Mouse (Mus musculus) midbrain, postnatal 0 days (tissue): ENCODE results near the gene Kbtbd12. TPM values are rescaled to one million over a fixed set of nuclear protein-coding genes. Genes with fewer than 3 reads are reported as not detected.

Experiments used
- ATAC-seq: fragments of 200-750 bp; cut with Nextera tagmentation; 2 replicates; pipeline ENCODE4 v1.8.0; 2017; ENCODE audit warnings: moderate number of reproducible peaks, mild to moderate bottlenecking, moderate TSS enrichment, moderate library complexity; ENCODE audit not compliant: low FRiP score
- DNase-seq: peaks from one replicate; pipeline ENCODE4 v3.0.0-alpha.2; 2015; ENCODE audit warnings: low spot score
- H3K27ac ChIP-seq: fragments of 300-500 bp; sonication (generic); 2 replicates; pipeline ENCODE4 v1.5.1; 2014; ENCODE audit warnings: low read depth, mild to moderate bottlenecking, low read length, mixed read lengths
- H3K27me3 ChIP-seq: fragments of 300-500 bp; sonication (generic); 2 replicates; pipeline ENCODE4 v1.6.1; 2014; ENCODE audit warnings: low read length, control low read depth, mixed read lengths; ENCODE audit not compliant: insufficient read depth
- H3K36me3 ChIP-seq: fragments of 300-500 bp; sonication (generic); 2 replicates; pipeline ENCODE4 v1.6.1; 2014; ENCODE audit warnings: low read length, control low read depth, mixed read lengths; ENCODE audit not compliant: insufficient read depth
- H3K4me1 ChIP-seq: fragments of 300-500 bp; sonication (generic); 2 replicates; pipeline ENCODE4 v1.6.1; 2014; ENCODE audit warnings: mild to moderate bottlenecking, control low read depth, antibody characterized with exemption, low read length, mixed read lengths; ENCODE audit not compliant: insufficient read depth
- H3K4me2 ChIP-seq: fragments of 300-500 bp; sonication (generic); 2 replicates; pipeline ENCODE4 v1.6.1; 2014; ENCODE audit warnings: low read depth, mild to moderate bottlenecking, low read length, mixed read lengths; ENCODE audit not compliant: poor library complexity, severe bottlenecking
- H3K4me3 ChIP-seq: fragments of 300-500 bp; sonication (generic); 2 replicates; pipeline ENCODE4 v1.5.1; 2014; ENCODE audit warnings: low read depth, mild to moderate bottlenecking, low read length, moderate library complexity
- H3K9ac ChIP-seq: fragments of 300-500 bp; sonication (generic); replicated peaks from 2 replicates; pipeline ENCODE4 v1.6.1; 2014; ENCODE audit warnings: mild to moderate bottlenecking, low read length, moderate library complexity, mixed read lengths; ENCODE audit not compliant: poor library complexity, severe bottlenecking
- H3K9me3 ChIP-seq: fragments of 300-500 bp; sonication (generic); 2 replicates; pipeline ENCODE4 v1.6.1; 2016; ENCODE audit warnings: low read length, control low read depth
- CTCF ChIP-seq: IDR thresholded peaks from 2 replicates; pipeline ENCODE4 v1.5.1; 2016; ENCODE audit warnings: antibody characterized with exemption, mild to moderate bottlenecking
- WGBS: fragments of 180-500 bp; shearing (Covaris S2); extraction: QIAGEN DNeasy Blood & Tissue Kit; methylation state at CpG from one replicate; pipeline ENCODE4 v1.1.7; 2014; 5-methylcytosine and 5-hydroxymethylcytosine counted together
- polyA plus RNA-seq: library from polyadenylated mRNA; unstranded; fragments of >200 nt; fragmentation: Nextera tagmentation; extraction: Ambion mirVana; gene quantifications from 2 replicates; pipeline ENCODE4 v1.2.1, GENCODE M21; 2015
- total RNA-seq: library from RNA; depleted of rRNA; stranded (reverse); fragments of >200 nt; gene quantifications from 2 replicates; pipeline ENCODE4 v1.2.3, GENCODE M21; 2014

Gene Kbtbd12
- total and polyA plus RNA-seq, 2 experiments from 2014 or later = 0.16 to 0.25 TPM

- Histone ChIP-seq H3K9ac (no peak overlapping the region), H3K4me1 (no peaks in the 10 kb centered on the region), H3K27me3 (no peaks in the 10 kb centered on the region), H3K36me3 (peaks cover 37% of the 10 kb centered on the region), H3K9me3 (no peaks in the 10 kb centered on the region), H3K4me2 (no peak overlapping the region), H3K27ac (no peak overlapping the region), H3K4me3 (no peak overlapping the region)
- WGBS = 76% methylated on average over 5 of the region's 5 CpGs
- TF ChIP-seq CTCF = no peak
- DNase-seq = no peak
- ATAC-seq = no peak
Measured at GRCm38 (mm10) chr6:88516667-88517066, 121.1 kb downstream of the Kbtbd12 start.

GRCm38 (mm10) chr6:88515971-88516370 lies 121.8 kb downstream of the Kbtbd12 start:
- 77% methylated on average over 8 of the region's 8 CpGs for WGBS

GRCm38 (mm10) chr6:88514546-88514945 lies 123.2 kb downstream of the Kbtbd12 start:
- H3K4me1 ChIP-seq = no peaks in the 10 kb centered on the region
- no peak overlapping the region for H3K4me3 ChIP-seq
- H3K27ac ChIP-seq = no peak overlapping the region
- H3K9me3 ChIP-seq = no peaks in the 10 kb centered on the region
- DNase-seq (no peak), ATAC-seq (no peak)
- no peak overlapping the region for H3K9ac ChIP-seq
- peaks cover 58% of the 10 kb centered on the region for H3K36me3 ChIP-seq
- no peak for TF ChIP-seq CTCF
- H3K27me3 ChIP-seq = no peaks in the 10 kb centered on the region
- whole genome bisulfite sequencing = 76% methylated on average over 4 of the region's 4 CpGs
- no peak overlapping the region for H3K4me2 ChIP-seq

More at GRCm38 (mm10) chr6:88515971-88516370, 121.8 kb downstream of the Kbtbd12 start:
- no peaks in the 10 kb centered on the region for H3K27me3 ChIP-seq
- ATAC-seq (no peak), DNase-seq (no peak)
- no peak overlapping the region for H3K4me3 ChIP-seq
- no peaks in the 10 kb centered on the region for H3K4me1 ChIP-seq
- no peak overlapping the region for H3K9ac ChIP-seq
- H3K4me2 ChIP-seq = no peak overlapping the region
- peaks cover 44% of the 10 kb centered on the region for H3K36me3 ChIP-seq
- H3K27ac ChIP-seq = no peak overlapping the region
- TF ChIP-seq CTCF = no peak
- no peaks in the 10 kb centered on the region for H3K9me3 ChIP-seq

DNA sequence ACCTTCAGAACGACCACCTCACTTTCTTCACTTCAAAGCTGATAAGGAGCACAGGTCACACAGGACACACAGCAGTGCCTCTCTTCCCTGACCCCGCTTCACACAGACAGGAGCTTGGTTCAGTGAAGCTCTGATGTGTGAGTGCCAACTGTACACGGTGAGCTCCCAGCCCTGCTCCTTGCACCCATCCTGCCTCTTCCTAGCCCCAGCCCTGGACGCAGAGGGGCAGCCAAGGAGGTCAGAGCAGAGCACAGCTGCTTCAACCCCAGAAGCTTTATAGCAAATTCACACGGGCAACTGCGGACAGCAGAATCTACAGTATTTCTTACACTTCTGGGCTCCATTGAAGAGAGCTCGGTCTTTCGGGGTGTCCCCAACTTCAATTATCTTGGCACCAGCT lies 123.8 kb downstream of the Kbtbd12 start:
- Histone ChIP-seq H3K4me3 (no peak overlapping the region), H3K4me2 (no peak overlapping the region), H3K9me3 (no peaks in the 10 kb centered on the region), H3K36me3 (peaks cover 58% of the 10 kb centered on the region), H3K27me3 (no peaks in the 10 kb centered on the region), H3K4me1 (no peaks in the 10 kb centered on the region), H3K9ac (no peak overlapping the region), H3K27ac (no peak overlapping the region)
- no peak for TF ChIP-seq CTCF
- no peak for DNase-seq
- no peak for ATAC-seq
- 91% methylated on average over 8 of the region's 8 CpGs for WGBS

DNA sequence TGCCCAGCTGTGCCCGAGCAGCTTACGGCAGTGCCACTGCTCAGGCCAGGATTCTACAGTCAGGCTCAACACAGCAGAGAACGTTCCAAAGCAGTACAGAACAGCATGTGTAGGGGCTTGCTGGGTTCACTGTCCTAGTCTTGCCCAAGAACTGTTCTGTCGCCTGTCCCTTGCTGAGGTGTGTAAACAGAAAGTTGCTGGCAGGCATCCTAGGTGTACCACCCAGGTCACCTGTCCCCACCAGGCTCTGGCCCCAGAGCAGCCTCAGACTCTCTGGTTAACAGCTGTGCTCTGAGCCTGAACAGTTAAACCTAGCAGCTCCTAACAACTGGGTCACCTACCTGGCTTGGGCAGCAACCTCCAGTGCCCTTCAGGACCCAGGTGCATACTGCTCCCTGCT lies 134.7 kb downstream of the Kbtbd12 start:
- ATAC-seq = no peak
- Histone ChIP-seq H3K36me3 (peaks cover 52% of the 10 kb centered on the region), H3K27ac (no peak overlapping the region), H3K27me3 (no peaks in the 10 kb centered on the region), H3K4me3 (no peak overlapping the region), H3K9ac (no peak overlapping the region), H3K4me2 (no peak overlapping the region), H3K9me3 (no peaks in the 10 kb centered on the region), H3K4me1 (no peaks in the 10 kb centered on the region)
- no peak for TF ChIP-seq CTCF
- no peak for DNase-seq
- WGBS = 90% methylated on average over 4 of the region's 4 CpGs

- H3K4me1 ChIP-seq = no peaks in the 10 kb centered on the region
- H3K9ac ChIP-seq = no peak overlapping the region
- WGBS = 81% methylated on average over 13 of the region's 13 CpGs
- DNase-seq = no peak
- no peaks in the 10 kb centered on the region for H3K27me3 ChIP-seq
- no peak overlapping the region for H3K4me3 ChIP-seq
- no peak for TF ChIP-seq CTCF
- ATAC-seq = no peak
- H3K27ac ChIP-seq = no peak overlapping the region
- no peaks in the 10 kb centered on the region for H3K9me3 ChIP-seq
- H3K4me2 ChIP-seq = no peak overlapping the region
- peaks cover 53% of the 10 kb centered on the region for H3K36me3 ChIP-seq
Measured at GRCm38 (mm10) chr6:88502030-88502970, 135.4 kb downstream of the Kbtbd12 start.
